Mouse (Mus musculus): Measurements from ENCODE around the gene Taok1. TPM values are rescaled to one million over a fixed set of nuclear protein-coding genes. Genes with fewer than 3 reads are reported as not detected.
A peak's percentile ranks its signal among the peaks of the same experiment; 100 is the strongest.

Gene Taok1
- polyA plus RNA-seq, 1 experiment = 6.9 TPM

- Histone ChIP-seq H3K27me3 (replicated peaks; ENCODE audit: control insufficient read depth, insufficient read depth, low read length) (no peaks in the 10 kb centered on the region), H3K4me1 (ENCODE audit: control insufficient read depth, insufficient read depth, low read length) (peaks cover 10% of the 10 kb centered on the region; the same call in 1 of the 2 replicates), H3K27ac (ENCODE audit: insufficient read depth, low read depth, low read length) (no peak overlapping the region), H3K4me3 (ENCODE audit: insufficient read depth, low read depth, low read length) (peak overlapping the region; percentile 53), H3K36me3 (ENCODE audit: control insufficient read depth, insufficient read depth, low read length) (no peaks in the 10 kb centered on the region)
- DNase-seq = no peak
- 29% methylated on average over 19 of the region's 19 CpGs for WGBS
- no peak for TF ChIP-seq POLR2A (IDR thresholded peaks at IDR 0.05; ENCODE audit: low read depth, low read length)
Measured at GRCm38 (mm10) chr11:77514281-77514831, 93.3 kb downstream of the Taok1 start.

GRCm38 (mm10) chr11:77513811-77514170 lies 93.8 kb downstream of the Taok1 start:
- Histone ChIP-seq H3K36me3 (ENCODE audit: control insufficient read depth, insufficient read depth, low read length) (no peaks in the 10 kb centered on the region), H3K27ac (ENCODE audit: insufficient read depth, low read depth, low read length) (peak overlapping the region; percentile 74), H3K4me1 (ENCODE audit: control insufficient read depth, insufficient read depth, low read length) (peaks cover 10% of the 10 kb centered on the region), H3K27me3 (replicated peaks; ENCODE audit: control insufficient read depth, insufficient read depth, low read length) (no peaks in the 10 kb centered on the region), H3K4me3 (ENCODE audit: insufficient read depth, low read depth, low read length) (peak overlapping the region; percentile 64)
- no peak for TF ChIP-seq CTCF (conservative IDR thresholded peaks at IDR 0.05; ENCODE audit: insufficient read depth, insufficient read length, low read depth, low read length)
- no peak for DNase-seq
- WGBS = 19% methylated on average over 10 of the region's 10 CpGs

GRCm38 (mm10) chr11:77512891-77513810 lies 94.5 kb downstream of the Taok1 start:
- TF ChIP-seq CTCF (conservative IDR thresholded peaks at IDR 0.05; ENCODE audit: insufficient read depth, insufficient read length, low read depth, low read length) (no peak), POLR2A (IDR thresholded peaks at IDR 0.05; ENCODE audit: low read depth, low read length) (peak; percentile 67)
- DNase-seq = peak; percentile 91
- no peaks in the 10 kb centered on the region for H3K27me3 ChIP-seq (replicated peaks; ENCODE audit: control insufficient read depth, insufficient read depth, low read length)
- peak overlapping the region; percentile 74 for H3K27ac ChIP-seq (ENCODE audit: insufficient read depth, low read depth, low read length)
- peak overlapping the region; percentile 82 for H3K4me3 ChIP-seq (ENCODE audit: insufficient read depth, low read depth, low read length)
- WGBS = under 1% methylated on average over 76 of the region's 84 CpGs
- no peaks in the 10 kb centered on the region for H3K36me3 ChIP-seq (ENCODE audit: control insufficient read depth, insufficient read depth, low read length)
- peaks cover 10% of the 10 kb centered on the region for H3K4me1 ChIP-seq (ENCODE audit: control insufficient read depth, insufficient read depth, low read length)

GRCm38 (mm10) chr11:77511336-77511735 lies 96.3 kb downstream of the Taok1 start:
- no peaks in the 10 kb centered on the region for H3K27me3 ChIP-seq (replicated peaks; ENCODE audit: control insufficient read depth, insufficient read depth, low read length)
- no peak for DNase-seq
- no peak overlapping the region for H3K27ac ChIP-seq (ENCODE audit: insufficient read depth, low read depth, low read length)
- H3K4me3 ChIP-seq (ENCODE audit: insufficient read depth, low read depth, low read length) = no peak overlapping the region
- TF ChIP-seq CTCF (conservative IDR thresholded peaks at IDR 0.05; ENCODE audit: insufficient read depth, insufficient read length, low read depth, low read length) = no peak
- no peak for TF ChIP-seq POLR2A (IDR thresholded peaks at IDR 0.05; ENCODE audit: low read depth, low read length)
- 84% methylated on average over 5 of the region's 5 CpGs for WGBS
- H3K36me3 ChIP-seq (ENCODE audit: control insufficient read depth, insufficient read depth, low read length) = no peaks in the 10 kb centered on the region
- peaks cover 17% of the 10 kb centered on the region for H3K4me1 ChIP-seq (ENCODE audit: control insufficient read depth, insufficient read depth, low read length)

- peaks cover 11% of the 10 kb centered on the region for H3K4me1 ChIP-seq (ENCODE audit: control insufficient read depth, insufficient read depth, low read length)
- no peaks in the 10 kb centered on the region; the same call in 1 of the 2 replicates for H3K36me3 ChIP-seq (ENCODE audit: control insufficient read depth, insufficient read depth, low read length)
- no peaks in the 10 kb centered on the region for H3K27me3 ChIP-seq (replicated peaks; ENCODE audit: control insufficient read depth, insufficient read depth, low read length)
- peak overlapping the region; percentile 64 for H3K4me3 ChIP-seq (ENCODE audit: insufficient read depth, low read depth, low read length)
- WGBS = 18% methylated on average over 49 of the region's 49 CpGs
- TF ChIP-seq CTCF (conservative IDR thresholded peaks at IDR 0.05; ENCODE audit: insufficient read depth, insufficient read length, low read depth, low read length) (peak; percentile 70), POLR2A (IDR thresholded peaks at IDR 0.05; ENCODE audit: low read depth, low read length) (no peak)
- peak; percentile 91 for DNase-seq
- peak overlapping the region; percentile 24; the same call in 1 of the 2 replicates for H3K27ac ChIP-seq (ENCODE audit: insufficient read depth, low read depth, low read length)
Measured at GRCm38 (mm10) chr11:77508068-77509021, 99.3 kb downstream of the Taok1 start.

GRCm38 (mm10) chr11:77507426-77507825 lies 100.2 kb downstream of the Taok1 start:
- DNase-seq = no peak
- Histone ChIP-seq H3K27ac (ENCODE audit: insufficient read depth, low read depth, low read length) (no peak overlapping the region), H3K36me3 (ENCODE audit: control insufficient read depth, insufficient read depth, low read length) (no peaks in the 10 kb centered on the region; the same call in 1 of the 2 replicates), H3K4me1 (ENCODE audit: control insufficient read depth, insufficient read depth, low read length) (peaks cover 9% of the 10 kb centered on the region), H3K4me3 (ENCODE audit: insufficient read depth, low read depth, low read length) (no peak overlapping the region), H3K27me3 (replicated peaks; ENCODE audit: control insufficient read depth, insufficient read depth, low read length) (no peaks in the 10 kb centered on the region)
- 78% methylated on average over 4 of the region's 4 CpGs for WGBS
- no peak for TF ChIP-seq POLR2A (IDR thresholded peaks at IDR 0.05; ENCODE audit: low read depth, low read length)
- TF ChIP-seq CTCF (conservative IDR thresholded peaks at IDR 0.05; ENCODE audit: insufficient read depth, insufficient read length, low read depth, low read length) = no peak
